Mouse (Mus musculus) lung, postnatal 0 days (tissue): Measurements from ENCODE around the gene Reep6. TPM values are rescaled to one million over a fixed set of nuclear protein-coding genes. Genes with fewer than 3 reads are reported as not detected.

Experiments used
- ATAC-seq: fragments of 200-750 bp; cut with Nextera tagmentation; 2 replicates; pipeline ENCODE4 v1.8.0; 2017; ENCODE audit warnings: moderate library complexity
- DNase-seq: peaks from one replicate; pipeline ENCODE4 v3.0.0-alpha.2; 2016; ENCODE audit warnings: low spot score
- H3K27ac ChIP-seq: fragments of 300-500 bp; sonication (generic); 2 replicates; pipeline ENCODE4 v1.5.1; 2014; ENCODE audit warnings: antibody characterized with exemption, mild to moderate bottlenecking, low read length, mixed read lengths
- H3K27me3 ChIP-seq: fragments of 300-500 bp; sonication (generic); replicated peaks from 2 replicates; pipeline ENCODE4 v1.6.1; 2014; ENCODE audit warnings: low read length, mixed read lengths; ENCODE audit not compliant: insufficient read depth
- H3K36me3 ChIP-seq: fragments of 300-500 bp; sonication (generic); 2 replicates; pipeline ENCODE4 v1.6.1; 2014; ENCODE audit warnings: low read length, mixed read lengths; ENCODE audit not compliant: insufficient read depth
- H3K4me1 ChIP-seq: fragments of 300-500 bp; sonication (generic); 2 replicates; pipeline ENCODE4 v1.6.1; 2014; ENCODE audit warnings: antibody characterized with exemption, low read depth, low read length, mixed read lengths; ENCODE audit not compliant: insufficient read depth
- H3K4me2 ChIP-seq: fragments of 300-500 bp; sonication (generic); replicated peaks from 2 replicates; pipeline ENCODE4 v1.6.1; 2014; ENCODE audit warnings: low read depth, mild to moderate bottlenecking, low read length, moderate library complexity, mixed read lengths
- H3K4me3 ChIP-seq: fragments of 300-500 bp; sonication (generic); 2 replicates; pipeline ENCODE4 v1.5.1; 2014; ENCODE audit warnings: low read depth, low read length
- H3K9ac ChIP-seq: fragments of 300-500 bp; sonication (generic); replicated peaks from 2 replicates; pipeline ENCODE4 v1.6.1; 2014; ENCODE audit warnings: low read depth, mild to moderate bottlenecking
- H3K9me3 ChIP-seq: fragments of 300-500 bp; sonication (generic); 2 replicates; pipeline ENCODE4 v1.6.1; 2016; ENCODE audit warnings: low read length, mixed read lengths
- CTCF ChIP-seq: IDR thresholded peaks from 2 replicates; pipeline ENCODE4 v1.5.1; 2016; ENCODE audit warnings: antibody characterized with exemption, mild to moderate bottlenecking
- EP300 ChIP-seq: IDR thresholded peaks from 2 replicates; pipeline ENCODE4 v1.6.1; 2016; ENCODE audit warnings: antibody characterized with exemption, mild to moderate bottlenecking, control low read depth
- WGBS: fragments of 180-500 bp; shearing (Covaris S2); extraction: QIAGEN DNeasy Blood & Tissue Kit; methylation state at CpG from one replicate; pipeline ENCODE4 v1.1.7; 2014; 5-methylcytosine and 5-hydroxymethylcytosine counted together
- microRNA-seq: library from miRNA; unstranded; fragments of <30 nt; microRNA quantifications from one replicate; pipeline ENCODE4, GENCODE M21; 2016
- polyA plus RNA-seq: library from polyadenylated mRNA; unstranded; fragments of >200 nt; fragmentation: Nextera tagmentation; extraction: Ambion mirVana; gene quantifications from 2 replicates; pipeline ENCODE4 v1.2.1, GENCODE M21; 2015

Reep6 gene
- polyA plus RNA-seq, 1 experiment from 2014 or later: 17.6 TPM

GRCm38 (mm10) chr10:80382641-80383365, 53.0 kb downstream of the Reep6 start:
- peaks cover 19% of the 10 kb centered on the region; the same call in 1 of the 2 replicates for H3K36me3 ChIP-seq
- no peak overlapping the region for H3K4me2 ChIP-seq
- ATAC-seq: no peak
- H3K4me1 ChIP-seq: peaks cover 14% of the 10 kb centered on the region; the same call in 1 of the 2 replicates
- no peak overlapping the region for H3K27ac ChIP-seq
- no peak for DNase-seq
- H3K27me3 ChIP-seq: no peaks in the 10 kb centered on the region
- WGBS: 84% methylated on average over 7 of the region's 7 CpGs
- H3K4me3 ChIP-seq: no peak overlapping the region
- TF ChIP-seq EP300 (no peak), CTCF (no peak)
- H3K9ac ChIP-seq: no peak overlapping the region
- no peaks in the 10 kb centered on the region for H3K9me3 ChIP-seq

DNA sequence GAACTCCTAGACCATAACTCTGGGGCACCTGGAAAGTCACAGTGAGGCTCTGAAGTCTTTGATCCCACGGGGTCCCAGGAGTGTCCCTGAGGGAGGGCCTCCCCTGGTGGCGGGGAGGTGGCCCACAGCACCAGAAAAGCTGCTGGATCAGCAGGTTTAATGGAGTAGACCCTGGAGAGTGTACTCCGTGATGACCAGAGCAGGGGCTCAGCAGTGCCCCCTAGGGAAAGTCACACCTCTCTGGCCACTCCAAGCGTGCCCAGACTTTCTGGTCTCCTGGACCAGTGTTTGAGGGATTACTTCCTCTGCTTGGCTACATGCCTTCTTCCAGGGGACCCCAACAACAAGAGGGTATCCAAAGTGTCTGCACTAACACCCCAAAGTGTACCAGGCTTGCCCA, 53.7 kb downstream of the Reep6 start:
- Histone ChIP-seq H3K4me1 (peaks cover 20% of the 10 kb centered on the region; the same call in 1 of the 2 replicates), H3K4me3 (no peak overlapping the region), H3K4me2 (no peak overlapping the region), H3K9me3 (no peaks in the 10 kb centered on the region), H3K27me3 (no peaks in the 10 kb centered on the region), H3K9ac (no peak overlapping the region), H3K36me3 (peaks cover 19% of the 10 kb centered on the region; the same call in 1 of the 2 replicates), H3K27ac (no peak overlapping the region)
- ATAC-seq: no peak
- WGBS: 42% methylated on average over 4 of the region's 4 CpGs
- no peak for DNase-seq
- TF ChIP-seq CTCF: peak; percentile 49
- TF ChIP-seq EP300: no peak

GRCm38 (mm10) chr10:80384115-80384639, 54.4 kb downstream of the Reep6 start:
- no peaks in the 10 kb centered on the region for H3K9me3 ChIP-seq
- no peaks in the 10 kb centered on the region for H3K27me3 ChIP-seq
- no peak overlapping the region for H3K4me3 ChIP-seq
- whole genome bisulfite sequencing: 82% methylated on average over 4 of the region's 4 CpGs
- H3K36me3 ChIP-seq: peaks cover 19% of the 10 kb centered on the region; the same call in 1 of the 2 replicates
- H3K27ac ChIP-seq: no peak overlapping the region
- DNase-seq (no peak), ATAC-seq (no peak)
- H3K4me1 ChIP-seq: peaks cover 20% of the 10 kb centered on the region; the same call in 1 of the 2 replicates
- no peak overlapping the region for H3K4me2 ChIP-seq
- no peak overlapping the region for H3K9ac ChIP-seq
- TF ChIP-seq EP300 (no peak), CTCF (no peak)

- Histone ChIP-seq H3K9ac (no peak overlapping the region), H3K4me3 (no peak overlapping the region), H3K27me3 (no peaks in the 10 kb centered on the region), H3K9me3 (no peaks in the 10 kb centered on the region), H3K4me2 (peak overlapping the region; percentile 92; the same call in 1 of the 2 replicates), H3K27ac (no peak overlapping the region), H3K36me3 (peaks cover 19% of the 10 kb centered on the region; the same call in 1 of the 2 replicates), H3K4me1 (peaks cover 20% of the 10 kb centered on the region; the same call in 1 of the 2 replicates)
- ATAC-seq (no peak), DNase-seq (no peak)
- no peak for TF ChIP-seq CTCF
- no peak for TF ChIP-seq EP300
- WGBS: 62% methylated on average over 7 of the region's 7 CpGs
These were observed 55.0 kb downstream of the Reep6 start for GRCm38 (mm10) chr10:80384709-80385108.

GRCm38 (mm10) chr10:80385310-80385709, 55.6 kb downstream of the Reep6 start:
- 13% methylated on average over 7 of the region's 7 CpGs for WGBS
- Histone ChIP-seq H3K9me3 (no peaks in the 10 kb centered on the region), H3K4me2 (peak overlapping the region; percentile 92), H3K9ac (peak overlapping the region; percentile 78; the same call in 1 of the 2 replicates), H3K4me3 (peak overlapping the region; percentile 79), H3K27ac (no peak overlapping the region), H3K27me3 (no peaks in the 10 kb centered on the region), H3K4me1 (peaks cover 20% of the 10 kb centered on the region; the same call in 1 of the 2 replicates), H3K36me3 (peaks cover 19% of the 10 kb centered on the region; the same call in 1 of the 2 replicates)
- DNase-seq (no peak), ATAC-seq (no peak)
- TF ChIP-seq CTCF (no peak), EP300 (no peak)

Small RNAs within 50 kb of the gene (microRNA-seq; reads per million reads assigned to microRNA genes)
- not detected for gene Gm22721

Other genes with a start within 250 kb of the Reep6 start
- gene Sbno2, start 224.4 kb upstream of the Reep6 start, polyA plus RNA-seq: 17.5 and 26.4 TPM in 2 replicates
- 19.0 and 19.8 TPM in 2 replicates for gene Stk11, start 214.2 kb upstream of the Reep6 start, polyA plus RNA-seq
- 463 and 491 TPM in 2 replicates for gene Atp5d, start 191.3 kb upstream of the Reep6 start, polyA plus RNA-seq
- 5.1 and 5.5 TPM in 2 replicates for gene Cbarp, start 189.1 kb upstream of the Reep6 start, polyA plus RNA-seq
- 13.2 and 14.2 TPM in 2 replicates for gene Midn, start 181.7 kb upstream of the Reep6 start, polyA plus RNA-seq
- 203 and 305 TPM in 2 replicates for gene Cirbp, start 164.0 kb upstream of the Reep6 start, polyA plus RNA-seq
- 10.4 and 11.7 TPM in 2 replicates for gene 1600002K03Rik, start 157.0 kb upstream of the Reep6 start, polyA plus RNA-seq
- 5.1 and 6.9 TPM in 2 replicates for gene Efna2, start 150.5 kb upstream of the Reep6 start, polyA plus RNA-seq
- 34.0 and 36.9 TPM in 2 replicates for gene Mum1, start 103.5 kb upstream of the Reep6 start, polyA plus RNA-seq
- 295 and 327 TPM in 2 replicates for gene Ndufs7, start 80.8 kb upstream of the Reep6 start, polyA plus RNA-seq
- 23.5 and 25.4 TPM in 2 replicates for gene Gamt, start 68.9 kb upstream of the Reep6 start, polyA plus RNA-seq
- 37.8 and 38.1 TPM in 2 replicates for gene Dazap1, start 68.5 kb upstream of the Reep6 start, polyA plus RNA-seq
- gene Rps15, start 37.5 kb upstream of the Reep6 start, polyA plus RNA-seq: 651 and 741 TPM in 2 replicates
- 0.57 and 0.85 TPM in 2 replicates for gene Apc2, start 34.0 kb upstream of the Reep6 start, polyA plus RNA-seq
- gene 2310011J03Rik, start 9.4 kb upstream of the Reep6 start, polyA plus RNA-seq: 58.4 and 64.8 TPM in 2 replicates
- 3.4 and 3.7 TPM in 2 replicates for gene Pcsk4, start 455 bp upstream of the Reep6 start, polyA plus RNA-seq
- gene Adamtsl5, start 18.5 kb downstream of the Reep6 start, polyA plus RNA-seq: 6.4 and 7.3 TPM in 2 replicates
- gene Plk5, start 26.5 kb downstream of the Reep6 start, polyA plus RNA-seq: 1.00 and 1.0 TPM in 2 replicates
- 6.0 and 6.3 TPM in 2 replicates for gene Mex3d, start 57.7 kb downstream of the Reep6 start, polyA plus RNA-seq
- 90.6 and 90.7 TPM in 2 replicates for gene Mbd3, start 69.6 kb downstream of the Reep6 start, polyA plus RNA-seq
- gene Uqcr11, start 76.9 kb downstream of the Reep6 start, polyA plus RNA-seq: 511 and 651 TPM in 2 replicates
- gene Tcf3, start 103.7 kb downstream of the Reep6 start, polyA plus RNA-seq: 34.7 and 36.2 TPM in 2 replicates
- not detected in 2 replicates for gene Onecut3, start 164.9 kb downstream of the Reep6 start, polyA plus RNA-seq
- gene Atp8b3, start 209.2 kb downstream of the Reep6 start, polyA plus RNA-seq: 0.04 and 0.10 TPM in 2 replicates
- 12.9 TPM in 2 replicates for gene Rexo1, start 231.6 kb downstream of the Reep6 start, polyA plus RNA-seq
- 7.1 and 7.2 TPM in 2 replicates for gene Klf16, start 247.4 kb downstream of the Reep6 start, polyA plus RNA-seq